Mouse (Mus musculus) spleen, embryonic (tissue): ENCODE measurements around the gene Sim1.

Experiments used
- CTCF ChIA-PET: fragments of 350-600 bp; sonication (Branson Sonifier 250); formaldehyde crosslinking; loops from one replicate; lab custom pipeline; 2022; lab: Charles Lee

The Sim1 gene

DNA sequence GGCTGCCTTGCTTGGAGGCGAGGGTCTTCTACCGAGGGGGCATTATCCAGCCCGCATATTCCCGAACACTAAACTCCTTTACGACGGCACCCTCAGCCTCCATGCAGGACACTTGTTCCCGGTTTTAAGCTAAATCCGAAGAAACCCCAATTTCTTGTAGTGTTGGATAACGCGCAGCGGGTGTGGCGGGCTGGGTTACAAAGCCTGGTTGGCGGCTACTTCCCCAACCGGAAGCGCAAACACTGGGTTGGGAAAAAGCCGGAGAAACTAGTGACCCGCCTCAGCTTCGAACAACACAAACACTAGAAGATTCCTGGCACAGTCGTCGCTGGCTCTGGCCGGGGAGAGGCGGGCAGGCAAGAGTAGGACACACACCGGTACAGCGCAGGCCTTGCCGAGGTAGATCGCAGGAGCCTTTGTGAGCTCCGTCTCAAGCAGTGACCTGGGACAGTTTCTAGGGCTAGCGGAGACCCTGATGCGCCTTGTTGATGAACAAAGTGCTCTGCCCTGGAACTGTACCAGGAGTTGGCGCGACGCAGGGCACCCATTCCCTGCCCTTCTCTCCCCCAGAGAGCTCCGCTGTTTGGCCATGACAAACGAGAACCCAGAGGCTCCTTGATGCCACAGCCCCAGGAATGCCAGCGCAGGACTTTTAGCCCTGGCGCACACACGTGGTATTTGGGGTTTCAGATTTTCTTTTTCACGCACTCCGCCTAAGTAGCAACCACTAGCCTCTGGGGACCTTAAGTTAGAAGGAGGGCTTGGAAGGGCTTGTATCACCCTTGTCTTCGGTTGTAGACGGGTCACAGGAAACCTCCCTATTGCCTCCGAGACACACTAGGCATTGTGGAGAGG lies 6.4 kb downstream of the Sim1 start:
- CTCF ChIA-PET = interaction anchor here (0.7 kb wide), 1 partner anchor 192 kb away, joined by 3 read pairs; no protein-coding TSS in a partner anchor

DNA sequence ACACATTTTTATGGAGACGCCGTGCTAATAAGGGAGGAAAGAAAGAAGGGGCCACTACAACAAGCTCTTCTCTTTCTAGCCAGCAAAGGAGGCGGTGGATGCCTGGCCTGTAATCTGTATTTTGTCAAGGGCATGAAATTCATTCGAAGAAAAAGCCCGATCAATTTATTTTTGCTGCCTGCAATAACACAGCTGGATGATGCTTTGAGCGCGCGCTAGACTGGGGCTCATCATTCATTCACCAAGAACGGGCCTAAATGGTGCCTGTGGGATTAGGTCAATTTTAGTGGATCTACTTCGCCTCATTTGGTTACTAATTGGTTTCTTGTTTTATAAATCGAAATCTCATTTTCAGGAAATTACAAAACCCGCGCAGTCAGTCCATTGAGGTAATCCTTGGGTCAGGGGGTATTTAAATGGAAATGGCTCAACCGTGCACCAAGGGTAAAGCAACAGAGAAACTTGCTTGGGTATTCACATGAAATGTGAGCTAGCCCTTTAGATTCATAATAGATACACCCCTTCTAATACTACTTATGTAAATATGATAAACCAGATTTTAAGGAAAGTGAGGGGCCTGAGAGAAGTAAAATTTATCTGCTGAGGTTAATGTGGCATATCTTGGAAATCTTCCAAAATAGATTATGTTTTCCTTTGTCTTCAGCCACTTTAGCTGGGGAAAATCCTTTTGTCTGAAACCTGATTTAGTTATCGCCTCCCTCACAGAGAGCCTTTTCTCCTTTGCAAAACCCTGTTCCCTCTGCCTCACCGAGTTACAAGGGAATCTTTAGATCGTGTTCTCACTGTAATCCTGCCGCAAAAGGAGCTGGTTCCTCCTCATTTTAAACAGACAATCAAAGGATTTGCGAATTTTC lies 7.3 kb downstream of the Sim1 start:
- CTCF ChIA-PET = no interaction called here

DNA sequence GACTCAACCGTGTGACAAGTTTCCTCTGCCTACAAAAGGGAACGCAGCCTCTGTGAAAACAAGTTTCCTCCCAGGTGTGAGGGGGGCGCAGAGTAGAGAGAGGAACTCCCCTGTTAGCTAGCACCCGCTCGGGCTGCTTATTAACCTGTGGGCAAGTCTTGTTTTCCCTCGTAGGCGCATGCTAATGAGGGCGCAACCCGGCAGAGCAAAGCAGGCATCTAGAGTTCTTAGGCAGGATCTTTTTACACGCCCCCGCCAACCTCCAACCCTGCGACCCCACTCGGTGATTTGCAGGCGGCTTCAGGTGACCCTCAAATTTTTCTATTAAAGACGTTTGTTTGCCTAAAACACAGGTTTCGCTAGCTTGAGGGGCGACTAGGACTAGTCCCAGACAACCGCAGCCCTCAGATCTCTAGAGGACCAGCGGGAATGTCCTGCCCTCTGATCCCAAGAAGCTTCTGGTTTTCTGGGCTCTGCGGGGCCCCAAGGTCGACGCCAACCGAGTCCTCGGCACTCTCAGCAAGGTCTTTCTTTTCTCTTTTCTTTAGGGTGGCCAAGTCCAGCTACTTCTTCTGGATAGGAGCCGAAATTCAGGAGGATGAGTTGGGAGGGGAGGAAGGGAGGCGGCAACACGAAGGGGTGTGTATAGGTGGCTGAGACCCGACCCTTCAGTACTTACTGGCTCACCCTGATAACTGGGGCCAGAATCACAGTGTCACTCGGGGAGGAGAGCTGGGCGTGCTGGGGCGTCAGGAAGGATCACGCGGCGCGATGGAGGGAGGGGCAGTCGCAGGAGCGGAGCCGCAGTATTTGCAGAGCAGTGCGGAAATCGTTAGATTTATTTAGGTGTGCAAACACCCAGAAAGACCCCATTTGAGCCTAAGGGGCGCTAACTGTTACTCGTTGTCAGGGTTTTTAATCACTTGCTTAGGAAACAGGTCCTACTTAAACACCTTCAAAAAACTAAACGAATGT lies 8.5 kb downstream of the Sim1 start:
- CTCF ChIA-PET = no interaction called here

DNA sequence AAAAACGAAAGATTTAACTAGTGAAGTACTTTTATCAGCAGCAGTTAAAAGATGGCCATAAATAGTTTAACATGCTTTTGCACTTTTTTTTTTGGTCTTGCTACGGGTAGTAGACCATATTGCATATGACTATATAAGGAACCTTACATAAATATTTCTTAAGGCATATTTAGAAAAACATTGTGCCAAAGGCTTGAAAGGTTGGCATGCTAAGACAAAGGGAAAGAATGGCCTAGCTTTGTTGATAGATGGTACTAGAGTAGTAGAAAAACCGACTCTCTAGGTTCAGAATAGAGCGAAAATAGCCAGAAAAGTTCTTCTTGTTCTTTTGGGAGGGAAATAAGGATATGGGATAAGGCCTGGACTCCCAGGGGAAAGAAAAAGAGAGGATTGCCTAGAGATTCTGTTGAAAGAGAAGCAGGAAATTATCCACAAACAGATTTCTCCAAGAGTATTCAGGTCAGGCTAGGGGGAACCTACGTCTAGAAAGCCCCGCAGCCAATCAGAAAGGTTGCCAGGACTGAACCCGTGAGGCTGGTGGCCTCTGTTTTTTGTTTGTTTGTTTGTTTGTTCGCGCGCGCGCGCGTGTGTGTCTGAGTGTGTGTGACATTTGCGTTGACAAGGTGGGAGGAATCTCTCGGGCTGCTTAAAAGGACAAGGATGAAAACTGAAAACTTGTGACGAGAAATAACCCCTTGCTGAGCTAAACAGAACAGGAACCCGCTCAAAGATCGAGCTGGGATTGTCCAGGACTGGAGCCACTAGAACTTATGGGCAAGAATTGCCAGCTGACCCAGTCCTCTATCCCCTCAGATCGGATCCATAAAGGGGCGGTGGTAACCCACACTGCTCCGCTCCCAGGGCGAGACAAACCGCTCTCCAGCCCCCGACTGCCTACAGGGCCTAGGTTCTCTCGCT lies 9.6 kb downstream of the Sim1 start:
- CTCF ChIA-PET = no interaction called here

DNA sequence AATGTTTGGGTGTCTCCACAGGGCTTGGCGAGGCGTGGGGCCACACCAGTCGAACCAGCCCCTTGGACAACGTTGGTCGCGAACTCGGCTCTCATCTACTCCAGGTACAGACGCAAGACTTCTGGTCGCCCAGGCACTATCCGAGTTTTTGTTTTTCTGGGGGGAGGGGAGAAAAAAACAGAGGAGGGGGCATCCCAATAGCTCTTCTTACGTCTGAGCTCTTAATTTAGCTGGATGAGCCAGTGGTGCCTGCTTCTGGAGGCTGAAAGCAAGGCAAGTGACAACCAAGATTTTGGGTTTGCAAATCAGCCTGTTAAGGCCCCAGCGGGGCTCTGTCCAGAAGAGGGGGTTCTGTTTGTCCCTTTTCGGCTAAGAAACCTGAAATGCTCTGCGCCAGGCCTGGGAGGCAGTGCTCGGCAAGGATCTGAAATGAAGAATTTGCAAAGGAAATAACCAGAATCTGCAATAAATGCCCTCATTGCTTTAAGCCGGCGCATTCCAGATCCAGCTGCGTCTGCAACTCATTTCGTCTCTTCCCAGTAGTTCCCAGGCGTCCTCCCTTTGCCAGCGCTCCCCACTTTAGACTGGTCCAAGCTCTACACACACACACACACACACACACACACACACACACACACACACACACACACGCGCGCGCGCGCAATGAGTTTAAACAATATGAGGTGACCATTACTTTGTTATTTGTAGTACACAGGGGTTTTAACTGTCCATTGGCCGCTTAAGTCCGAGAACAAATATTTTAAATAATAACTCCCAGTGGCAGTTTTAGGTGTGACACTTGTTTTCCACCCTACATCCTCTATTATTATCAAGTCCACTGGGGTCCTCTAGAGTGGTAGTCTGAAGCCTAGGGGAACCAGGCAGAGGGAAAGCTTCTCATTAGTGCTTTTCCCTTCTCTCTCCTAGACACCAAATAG lies 10.5 kb downstream of the Sim1 start:
- CTCF ChIA-PET = interaction anchor here (0.6 kb wide), 1 partner anchor 17 kb away, joined by 4 read pairs; no protein-coding TSS in a partner anchor

DNA sequence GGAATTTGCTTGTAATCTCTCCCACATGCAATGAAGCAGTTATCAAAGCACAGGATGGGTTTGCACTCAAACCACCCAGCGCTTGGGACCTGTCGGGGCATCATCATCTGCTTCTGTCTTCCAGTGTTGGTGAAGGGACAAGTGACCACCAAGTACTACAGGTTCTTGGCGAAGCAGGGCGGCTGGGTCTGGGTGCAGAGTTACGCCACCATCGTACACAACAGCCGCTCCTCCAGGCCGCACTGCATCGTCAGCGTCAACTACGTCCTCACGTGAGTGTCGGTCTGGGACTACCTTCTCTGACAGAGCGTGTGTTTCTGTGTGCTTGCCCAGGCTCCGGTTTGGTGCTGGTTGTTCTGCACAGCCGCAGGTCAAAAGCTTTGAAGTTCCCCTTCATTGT lies 15.8 kb downstream of the Sim1 start:
- CTCF ChIA-PET = no interaction called here

DNA sequence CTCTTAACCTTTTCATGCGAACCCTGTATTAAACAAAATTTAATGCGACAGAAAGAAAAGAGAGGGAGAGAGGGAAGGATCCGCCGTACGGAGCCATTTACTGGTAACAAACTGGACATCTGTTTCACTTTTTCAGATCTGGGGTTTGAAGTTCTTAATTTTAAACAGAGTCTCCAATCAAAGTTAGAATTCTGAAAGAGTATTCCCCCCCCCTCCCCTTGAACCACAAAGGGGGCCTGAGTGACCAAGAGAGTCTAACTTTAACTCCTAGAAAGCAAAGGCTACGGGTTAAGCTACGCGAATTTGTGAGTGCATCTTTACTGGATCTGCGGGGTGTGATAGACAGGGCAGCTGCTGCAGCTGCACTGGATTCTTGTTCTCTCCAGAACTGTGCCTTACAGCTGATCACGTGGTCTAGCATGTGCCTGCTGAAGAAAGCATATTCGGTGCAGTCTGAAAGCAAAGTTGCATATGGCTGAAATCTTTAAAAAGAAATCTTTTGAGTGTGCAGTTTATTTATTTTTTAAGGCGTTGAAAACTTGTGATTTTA lies 16.4 kb downstream of the Sim1 start:
- CTCF ChIA-PET = interaction anchor here (0.7 kb wide), 1 partner anchor 16 kb away, joined by 3 read pairs; no protein-coding TSS in a partner anchor

DNA sequence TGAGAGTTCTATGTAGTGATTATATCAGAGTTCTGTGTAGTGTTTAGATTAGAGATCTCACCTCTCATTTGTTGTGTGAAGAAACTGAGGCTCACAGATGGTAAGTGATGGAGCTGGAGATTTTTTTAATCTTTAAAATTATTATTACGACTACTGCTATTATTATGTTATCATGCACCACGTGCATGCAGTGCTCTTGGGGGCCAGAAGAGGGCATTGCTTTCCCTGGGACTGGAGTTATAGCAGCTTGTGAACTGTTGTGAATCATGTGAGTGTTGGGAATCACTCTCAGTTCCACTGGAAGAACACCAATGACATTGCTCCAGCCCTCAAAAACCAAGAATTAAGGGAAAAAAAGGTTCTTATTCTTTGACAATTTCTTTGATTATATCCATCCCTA lies 21.1 kb downstream of the Sim1 start:
- CTCF ChIA-PET = no interaction called here

DNA sequence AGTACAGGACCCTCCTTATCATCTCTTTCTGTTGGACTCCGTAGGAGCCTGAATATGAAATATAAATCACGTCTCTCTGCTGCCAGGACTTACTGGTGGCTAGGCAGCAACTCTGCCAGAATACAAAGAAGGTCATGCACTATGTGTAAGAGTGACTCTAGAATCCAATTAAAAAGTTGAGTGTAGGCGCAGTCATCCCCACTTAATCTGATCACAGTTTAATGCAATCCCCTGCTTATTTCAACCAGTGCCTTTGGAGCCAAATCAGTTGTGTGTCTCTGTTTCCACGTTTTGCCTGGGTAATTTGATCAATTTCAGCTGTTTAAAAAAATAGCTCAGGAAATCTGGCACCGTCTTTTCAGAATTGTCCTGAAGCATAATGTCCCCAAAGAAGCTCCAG lies 34.7 kb downstream of the Sim1 start:
- CTCF ChIA-PET = interaction anchor here (0.7 kb wide), 1 partner anchor 233 kb away, joined by 5 read pairs; no protein-coding TSS in a partner anchor

DNA sequence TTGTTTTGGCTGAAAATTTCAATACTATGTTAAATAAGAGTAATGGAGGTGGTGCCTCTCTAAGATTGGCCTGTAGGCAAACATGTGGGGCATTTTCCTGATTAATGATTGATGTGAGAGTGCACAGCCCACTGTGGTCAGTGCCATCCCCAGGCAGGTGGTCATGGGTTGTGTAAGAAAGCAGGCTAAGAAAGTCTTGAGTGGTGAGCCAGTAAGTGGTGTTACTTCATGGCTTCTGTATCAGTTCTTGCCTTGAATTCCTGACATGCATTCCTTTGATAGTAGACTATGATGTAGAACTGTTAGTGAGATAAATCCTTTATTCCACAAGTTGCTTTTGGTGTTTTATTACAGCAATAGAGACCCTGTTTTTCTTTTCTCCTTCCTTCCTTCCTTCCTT lies 41.1 kb downstream of the Sim1 start:
- CTCF ChIA-PET = no interaction called here

DNA sequence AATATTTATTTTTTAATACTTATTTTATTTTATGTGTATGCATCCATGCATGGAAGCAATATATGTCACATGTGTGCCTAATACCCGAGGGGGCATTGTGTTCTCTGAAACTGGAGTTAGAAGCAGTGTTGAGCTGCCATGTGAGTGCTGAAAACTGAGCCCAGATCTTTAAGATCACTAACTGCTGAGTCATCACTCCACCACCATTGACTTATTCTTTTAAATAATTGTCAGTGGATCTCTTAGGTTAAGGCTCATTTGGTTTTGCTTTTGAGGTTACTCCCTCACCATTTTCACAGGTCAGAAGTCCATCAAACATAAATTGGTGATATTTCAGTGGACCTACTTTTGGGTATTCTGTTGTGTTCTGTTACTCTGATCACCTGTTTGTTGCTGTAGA lies 79.1 kb downstream of the Sim1 start:
- CTCF ChIA-PET = no interaction called here

DNA sequence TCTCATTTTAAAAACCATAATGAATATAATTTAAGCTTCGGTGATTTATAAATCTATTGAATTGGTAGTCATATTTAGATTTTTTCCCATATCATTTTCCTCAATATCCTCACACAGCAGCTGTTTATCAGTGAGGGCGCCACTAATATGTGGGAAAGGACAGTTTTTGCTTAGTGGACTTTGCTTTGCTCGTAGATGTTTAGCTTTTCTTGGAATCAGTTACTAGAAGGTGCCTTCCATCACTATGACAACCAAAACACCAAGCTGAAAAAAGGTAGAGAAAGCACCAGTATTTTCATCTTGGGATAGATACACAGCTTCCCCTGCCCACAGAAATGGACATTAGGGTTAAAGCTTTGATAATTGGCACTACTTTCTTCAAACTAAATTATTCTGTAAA lies 87.3 kb downstream of the Sim1 start:
- CTCF ChIA-PET = no interaction called here

DNA sequence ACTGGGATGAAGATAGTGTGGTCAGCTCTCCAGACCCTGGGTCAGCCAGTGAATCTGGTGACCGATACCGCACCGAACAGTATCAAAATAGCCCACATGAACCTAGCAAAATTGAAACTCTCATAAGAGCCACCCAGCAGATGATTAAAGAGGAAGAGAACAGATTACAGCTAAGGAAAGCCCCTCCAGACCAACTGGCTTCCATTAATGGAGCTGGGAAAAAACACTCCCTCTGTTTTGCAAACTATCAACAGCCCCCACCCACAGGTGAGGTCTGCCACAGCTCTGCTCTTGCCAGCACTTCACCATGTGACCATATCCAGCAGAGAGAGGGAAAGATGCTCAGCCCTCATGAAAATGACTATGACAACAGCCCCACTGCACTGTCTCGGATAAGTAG lies 89.1 kb downstream of the Sim1 start:
- CTCF ChIA-PET = no interaction called here

DNA sequence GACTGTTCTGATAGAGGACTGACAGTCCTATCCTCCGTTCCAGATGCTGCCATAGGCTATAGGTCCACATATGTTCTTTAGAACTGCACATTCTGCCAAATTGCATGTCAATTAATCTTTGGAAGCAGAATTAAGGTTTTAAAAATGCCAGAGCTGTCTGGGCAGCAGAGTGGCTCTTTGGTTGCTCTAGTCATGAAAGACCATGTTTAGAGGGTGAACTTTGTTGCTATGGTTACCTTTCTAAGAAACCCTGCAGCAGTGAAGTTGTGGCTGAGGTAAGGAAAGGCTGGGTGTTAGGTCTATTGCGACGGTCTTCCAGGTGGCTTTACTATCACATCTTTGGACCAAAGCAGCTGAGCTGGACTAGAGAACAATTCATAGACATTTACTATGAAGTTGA lies 113.2 kb downstream of the Sim1 start:
- CTCF ChIA-PET = no interaction called here

DNA sequence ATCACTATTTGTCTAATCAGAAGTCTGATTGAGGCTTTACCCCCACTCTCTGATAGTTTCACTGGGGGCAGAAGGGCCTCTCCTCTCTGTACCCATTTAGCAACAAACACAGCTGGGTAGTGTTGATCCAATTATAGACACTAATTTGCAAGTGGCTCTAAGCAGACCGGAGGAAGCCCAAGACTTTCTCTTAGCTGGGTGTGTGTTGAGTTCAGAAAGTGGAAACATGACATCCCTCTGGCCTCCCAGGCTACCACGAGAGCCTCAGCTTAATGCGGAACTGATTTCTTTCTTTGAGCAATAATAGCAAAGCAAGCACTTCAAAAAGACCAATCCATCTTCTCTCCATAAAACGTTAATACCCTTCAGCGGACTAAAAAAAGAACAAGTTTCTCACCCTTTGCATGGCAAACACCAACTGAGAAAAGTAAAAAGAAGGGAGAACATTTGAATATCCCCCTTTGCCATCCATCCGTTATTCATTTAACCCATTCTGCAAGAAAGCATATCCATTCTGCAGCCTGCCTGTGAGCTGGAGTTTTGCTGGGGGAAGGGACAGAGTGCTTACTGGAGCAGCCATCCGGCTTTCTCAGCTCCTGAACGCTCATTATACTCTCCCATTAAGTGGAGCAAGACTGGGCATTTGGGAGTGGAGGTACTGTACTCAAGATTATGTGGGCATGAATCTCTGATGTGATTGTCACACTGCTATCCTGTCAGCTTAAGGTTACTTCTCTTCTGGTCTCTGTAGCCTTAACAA lies 117.0 kb downstream of the Sim1 start:
- CTCF ChIA-PET = no interaction called here

DNA sequence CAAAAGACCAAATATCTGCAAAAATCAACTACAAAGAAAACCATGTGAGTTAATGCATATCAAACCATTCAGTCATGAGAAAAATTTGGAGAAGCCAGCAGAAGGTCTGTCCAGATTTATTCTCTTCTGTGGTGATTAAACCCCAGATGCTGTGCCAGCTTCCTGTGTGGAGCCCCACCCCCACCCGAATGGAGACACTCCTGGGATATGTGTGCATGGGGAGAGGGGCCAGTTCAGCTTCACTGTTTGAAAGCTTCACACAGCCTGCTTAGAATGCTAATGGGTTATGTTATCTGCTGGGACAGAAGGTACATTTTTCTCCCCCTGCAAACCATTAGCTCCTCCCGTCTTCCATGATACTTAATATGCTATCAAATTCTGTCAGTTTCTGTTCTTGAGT lies 120.3 kb downstream of the Sim1 start:
- CTCF ChIA-PET = no interaction called here

DNA sequence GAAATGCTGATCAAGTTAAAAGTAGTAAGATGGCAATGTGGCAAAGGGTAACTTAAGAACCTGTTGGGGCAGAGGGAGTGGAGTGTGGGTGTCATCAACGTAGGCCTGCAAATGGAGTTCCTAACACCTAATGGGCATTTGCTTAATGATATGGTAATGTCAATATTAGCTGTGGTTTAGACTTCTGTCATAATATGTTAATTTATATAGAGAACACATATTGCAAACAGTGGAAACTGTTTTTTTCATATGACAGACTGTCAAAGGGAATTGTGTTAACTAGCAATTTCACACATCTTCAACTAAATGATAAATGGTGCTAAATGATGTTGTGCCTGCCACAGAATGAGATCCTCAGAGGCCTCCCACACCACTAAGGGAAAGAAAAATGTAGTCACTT lies 120.8 kb downstream of the Sim1 start:
- CTCF ChIA-PET = no interaction called here
